ENCODE assay signal across 10 mouse cellular contexts in the genomic region with DNA sequence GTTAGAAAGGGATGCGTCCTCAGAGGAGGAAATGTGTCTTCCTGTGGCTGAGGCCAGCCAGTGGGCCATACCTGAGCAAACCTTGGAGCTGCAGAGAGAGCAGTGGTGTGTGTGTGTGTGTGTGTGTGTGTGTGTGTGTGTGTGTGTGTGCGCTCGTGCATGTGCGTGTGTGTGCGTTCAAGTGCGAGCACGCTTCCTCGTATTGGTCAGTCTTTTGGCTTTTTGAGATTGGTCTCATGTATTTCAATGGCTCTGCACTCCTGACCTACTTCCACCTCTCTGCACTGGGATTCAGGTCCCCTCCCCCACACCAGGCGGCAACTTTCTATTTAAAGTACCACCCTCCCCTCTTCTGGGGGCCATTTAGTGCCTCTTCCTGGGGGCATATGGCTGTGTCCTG. TPM values are rescaled to one million over a fixed set of nuclear protein-coding genes. Genes with fewer than 3 reads are reported as not detected.
DNase-seq lines count a peak whose midpoint lies in the region; ATAC-seq lines count a peak whose summit lies in the region.
"Had no signal": no experiment of that assay in that cellular context is flagged by ENCODE, and none has a peak within 500 bp of the region (broad histone marks: within the 10 kb centered on the region; RNA-seq: fewer than 3 reads in every experiment).

No protein-coding gene starts in this region.

- no peak for DNase-seq in kidney, postnatal 14 days
- DNase-seq in brain, adult 2 months (ENCODE audit: low read depth, low spot score), result peak; percentile 95
- no peak for DNase-seq in frontal cortex, postnatal 36 days (ENCODE audit: low spot score in 2 of 2)
- DNase-seq in gastrocnemius, postnatal 10 days, result no peak
- DNase-seq in right cerebral cortex, adult 18-20 months, result no peak

- H3K9ac ChIP-seq in kidney, embryonic 16.5 days (replicated peaks; ENCODE audit: low read length), result no peak overlapping the region
- H3K9ac ChIP-seq in heart, embryonic 13.5 days, result peak overlapping the region; percentile 37
- H3K9ac ChIP-seq: midbrain, embryonic 13.5 days had no signal

- H3K9me3 ChIP-seq in kidney, embryonic 16.5 days (ENCODE audit: low read length), result no peaks in the 10 kb centered on the region
- no peaks in the 10 kb centered on the region for H3K9me3 ChIP-seq in heart, embryonic 13.5 days
- H3K9me3 ChIP-seq: midbrain, embryonic 13.5 days had no signal

- H3K36me3 ChIP-seq in kidney, embryonic 16.5 days (ENCODE audit: insufficient read depth, low read length), result 0 out of 2 replicates have a peak, but pooled peaks cover 1% of the 10 kb centered on the region
- H3K36me3 ChIP-seq in heart, embryonic 13.5 days, result peaks cover 4% of the 10 kb centered on the region; the same call in 1 of the 2 replicates
- H3K36me3 ChIP-seq: midbrain, embryonic 13.5 days had no signal

- no peaks in the 10 kb centered on the region for H3K27me3 ChIP-seq in kidney, embryonic 16.5 days (ENCODE audit: insufficient read depth, low read length)
- H3K27me3 ChIP-seq in heart, embryonic 13.5 days (replicated peaks), result no peaks in the 10 kb centered on the region
- H3K27me3 ChIP-seq: midbrain, embryonic 13.5 days; Patski had no signal

- 41% methylated on average over 9 of the region's 9 CpGs for WGBS in kidney, embryonic 16.5 days
- WGBS in heart, embryonic 13.5 days, result 37% methylated on average over 9 of the region's 9 CpGs

- peaks cover 18% of the 10 kb centered on the region; the same call in 1 of the 2 replicates for H3K4me1 ChIP-seq in kidney, embryonic 16.5 days (ENCODE audit: insufficient read depth, low read length)
- H3K4me1 ChIP-seq in heart, embryonic 13.5 days, result peaks cover 56% of the 10 kb centered on the region

- H3K27ac ChIP-seq in kidney, embryonic 16.5 days (ENCODE audit: low read length), result no peak overlapping the region
- H3K27ac ChIP-seq in heart, embryonic 13.5 days (replicated peaks), result peak overlapping the region; percentile 78
- H3K27ac ChIP-seq: midbrain, embryonic 13.5 days had no signal

- no peak overlapping the region for H3K4me2 ChIP-seq in kidney, embryonic 16.5 days (replicated peaks; ENCODE audit: low read depth, low read length)
- peak overlapping the region; percentile 54 for H3K4me2 ChIP-seq in heart, embryonic 13.5 days
- H3K4me2 ChIP-seq: midbrain, embryonic 13.5 days had no signal

- H3K4me3 ChIP-seq in kidney, embryonic 16.5 days (ENCODE audit: low read length), result no peak overlapping the region
- no peak overlapping the region for H3K4me3 ChIP-seq in heart, embryonic 13.5 days
- H3K4me3 ChIP-seq: midbrain, embryonic 13.5 days had no signal

- ATAC-seq in kidney, embryonic 16.5 days (ENCODE audit: low FRiP score, low TSS enrichment), result peak; percentile 76
- ATAC-seq in heart, embryonic 13.5 days (ENCODE audit: extremely low read depth, insufficient number of reproducible peaks, low FRiP score, low TSS enrichment), result 0 out of 2 replicates have a peak, but pooled peaks have one; percentile 58
- peak; percentile 15; the same call in 1 of the 2 replicates for ATAC-seq in megakaryocyte-erythroid progenitor cell, adult 5-6 weeks (replicated peaks; ENCODE audit: low FRiP score, low TSS enrichment, poor library complexity, severe bottlenecking)
- ATAC-seq: midbrain, embryonic 13.5 days; Patski had no signal

RNA-seq across cellular contexts. Expression of a gene that starts 12.1 kb away (rescaled TPM):
- polyA plus RNA-seq in kidney, embryonic 16.5 days (2015; fragmentation: Nextera tagmentation; extraction: Ambion mirVana), result 3.8 and 3.9 TPM in 2 replicates
- polyA plus RNA-seq in heart, embryonic 13.5 days (2015; fragmentation: Nextera tagmentation; extraction: Ambion mirVana), result 7.4 and 8.1 TPM in 2 replicates
- 27.8 and 33.9 TPM in 2 replicates for total RNA-seq in megakaryocyte-erythroid progenitor cell, adult 5-6 weeks (2014; fragmentation: Nextera tagmentation)
- total RNA-seq in megakaryocyte-erythroid progenitor cell, adult 5-6 weeks (2017), result 24.5 and 53.7 TPM in 2 replicates
- 10 to 100 TPM; 32.1 to 42.3 TPM for total RNA-seq in gastrocnemius, postnatal 10 days (2021)

RNA-seq across cellular contexts. Expression of a gene that starts 39.5 kb away (rescaled TPM):
- polyA plus RNA-seq in kidney, embryonic 16.5 days (2015; fragmentation: Nextera tagmentation; extraction: Ambion mirVana), result 0.30 and 0.37 TPM in 2 replicates
- 0.13 and 0.25 TPM in 2 replicates for polyA plus RNA-seq in heart, embryonic 13.5 days (2015; fragmentation: Nextera tagmentation; extraction: Ambion mirVana)
- 0.28 TPM in 1 of 2 replicates, not detected in the other for total RNA-seq in megakaryocyte-erythroid progenitor cell, adult 5-6 weeks (2014; fragmentation: Nextera tagmentation)
- total RNA-seq in megakaryocyte-erythroid progenitor cell, adult 5-6 weeks (2017), result 0.05 TPM in 1 of 2 replicates, not detected in the other
- total RNA-seq in gastrocnemius, postnatal 10 days (2021), result not detected

Comparison
In these comparisons a context has a peak if more than half of its experiments do, and no peak if none do; other contexts are left out.
1. ATAC-seq: peak in every context shown above with its lines; median percentile 76 in kidney, embryonic 16.5 days; 58 in heart, embryonic 13.5 days; 15 in megakaryocyte-erythroid progenitor cell, adult 5-6 weeks.